Mouse (Mus musculus) Muller cell, postnatal 12 days (primary cell): ENCODE measurements around the gene Il22.
A peak's percentile ranks its signal among the peaks of the same experiment; 100 is the strongest.
"Not testable (repeated sequence)": the region's sequence is repeated elsewhere in the genome, so short reads cannot be mapped to it uniquely, and the experiment has no call there.

Experiments
- DNase-seq: peaks from one replicate; pipeline ENCODE4 v3.0.0-alpha.2; 2015; ENCODE audit errors: inconsistent ontology term

Il22 gene

DNA sequence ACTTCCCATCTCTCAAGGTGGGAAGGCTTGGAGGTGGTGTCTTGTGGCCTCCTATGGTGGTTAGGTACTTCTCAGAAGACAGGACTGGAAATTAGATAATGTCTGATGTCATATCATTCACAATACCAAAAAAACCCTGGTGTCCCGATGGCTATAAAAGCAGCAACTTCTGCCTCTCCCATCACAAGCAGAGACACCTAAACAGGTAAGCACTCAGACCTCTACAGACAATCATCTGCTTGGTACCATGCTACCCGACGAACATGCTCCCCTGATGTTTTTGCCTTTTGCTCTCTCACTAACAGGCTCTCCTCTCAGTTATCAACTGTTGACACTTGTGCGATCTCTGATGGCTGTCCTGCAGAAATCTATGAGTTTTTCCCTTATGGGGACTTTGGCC is at the start of gene Il22:
TSS of gene Il22 (plus strand) at position 301 of the 400 bp plus-strand sequence.
- no peak for DNase-seq

DNA sequence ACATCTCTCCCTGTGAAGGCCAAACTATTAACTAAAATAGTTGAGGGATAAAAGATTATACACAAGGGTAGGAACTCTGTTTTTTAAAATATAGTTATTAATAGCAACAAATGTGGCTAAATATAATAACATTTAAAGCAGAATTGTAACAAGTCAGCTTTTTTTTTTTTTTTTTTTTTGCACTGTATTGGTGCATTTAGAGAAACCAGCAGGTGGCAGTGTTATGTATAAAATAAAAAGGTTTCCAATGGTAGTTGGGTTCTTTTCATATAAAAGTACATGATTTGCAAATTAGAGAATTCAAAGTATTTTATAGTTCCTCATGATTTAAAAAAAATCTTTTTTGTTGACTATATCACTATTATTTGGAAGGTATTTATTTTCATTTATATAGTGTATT is 48.8 kb upstream of the Il22 start:
- DNase-seq = peak; percentile 33

DNA sequence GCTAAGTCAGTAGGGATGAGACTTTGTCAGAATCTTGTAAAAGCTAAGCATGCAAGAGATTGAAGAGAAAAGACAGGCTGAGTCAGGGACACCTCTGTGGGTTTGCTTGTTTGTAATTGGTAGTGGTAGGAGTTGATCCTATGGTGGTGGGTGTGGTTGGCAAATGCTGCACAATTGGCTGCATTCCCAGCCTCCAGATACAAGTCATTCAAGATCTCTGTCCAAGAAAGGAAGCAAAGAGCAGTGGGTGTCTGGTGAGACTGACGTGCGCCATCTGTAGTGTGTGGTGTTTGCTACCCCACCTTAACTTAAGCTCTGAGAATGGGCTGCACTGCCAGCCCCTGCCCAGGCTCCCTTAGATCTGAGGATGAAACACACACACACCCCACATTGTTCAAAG is 43.6 kb upstream of the Il22 start:
- no peak for DNase-seq

DNA sequence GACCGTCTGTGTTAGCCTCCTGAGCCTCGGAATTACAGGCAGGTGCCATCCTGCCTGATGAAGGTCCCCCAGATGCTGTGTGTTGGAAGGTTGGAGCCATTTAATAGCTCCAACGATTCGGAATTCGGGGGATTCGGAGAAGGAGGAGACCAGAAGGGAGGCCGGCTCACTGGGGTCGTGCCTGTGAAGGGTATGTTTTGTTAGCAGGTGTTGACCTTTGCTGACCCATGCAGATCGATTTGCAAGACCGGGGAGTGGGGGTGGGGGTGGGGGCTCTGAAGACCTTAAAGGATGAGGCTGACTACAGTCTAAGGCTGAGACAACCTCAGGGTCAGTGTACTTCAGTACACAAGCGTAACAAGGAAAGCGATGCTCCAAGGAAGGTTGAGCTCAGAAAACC is 35.5 kb upstream of the Il22 start:
- no peak for DNase-seq

DNA sequence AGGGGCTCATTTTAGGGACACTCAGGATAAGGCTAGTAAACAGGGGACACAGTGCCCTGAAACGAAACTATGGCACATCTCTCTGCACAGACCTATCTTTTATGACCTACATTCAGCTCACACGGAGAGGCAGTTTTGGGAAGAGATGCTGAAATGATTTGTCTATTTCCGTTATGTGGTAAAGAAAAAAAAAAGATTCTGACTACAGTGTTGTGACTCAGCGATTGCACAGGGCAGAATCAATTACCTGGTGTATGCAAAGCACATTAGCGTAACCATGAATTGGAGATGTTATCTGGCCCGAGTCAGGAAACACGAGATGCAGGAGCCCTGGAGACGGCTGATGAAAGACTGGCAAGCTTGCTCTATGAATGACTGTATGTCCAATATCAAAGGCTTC is 32.3 kb upstream of the Il22 start:
- no peak for DNase-seq

DNA sequence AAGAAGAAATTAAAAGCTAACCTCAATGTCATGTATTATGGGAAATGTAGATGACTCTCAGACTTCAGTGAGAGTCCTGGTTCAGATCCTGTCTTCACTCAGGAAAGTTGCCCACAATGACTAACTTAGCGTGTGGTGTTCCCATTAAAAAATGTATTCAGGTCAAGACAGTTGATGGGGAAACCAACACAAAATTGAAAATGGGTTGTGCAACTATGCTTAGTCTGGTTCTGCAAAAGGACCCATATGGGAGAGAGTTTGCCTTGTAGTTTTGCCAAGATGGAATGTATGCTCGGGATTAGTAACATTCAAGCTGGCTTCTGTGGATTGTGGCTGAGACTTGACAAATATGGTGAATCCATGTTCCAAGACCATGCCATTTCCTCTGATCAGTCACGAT is 31.9 kb upstream of the Il22 start:
- DNase-seq = no peak

DNA sequence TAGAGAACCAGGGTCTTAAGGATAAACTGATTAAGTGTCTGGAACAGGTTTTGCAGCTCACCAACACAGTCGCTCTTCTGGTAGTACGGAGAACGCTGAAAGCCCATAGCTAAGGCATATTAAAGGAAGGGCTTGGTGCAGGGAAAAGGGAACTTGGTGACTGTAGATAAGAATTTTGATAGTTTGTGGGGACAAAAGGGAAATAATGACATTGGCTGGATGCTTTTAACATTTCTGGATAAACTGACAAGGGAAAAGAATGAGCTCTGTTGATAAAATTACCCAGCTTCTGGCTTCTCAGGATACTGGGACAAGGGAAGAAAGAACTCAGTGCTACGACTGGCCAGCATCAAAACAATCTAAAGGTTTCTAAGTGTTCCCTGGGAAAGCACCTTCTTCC is 29.2 kb upstream of the Il22 start:
- not testable (repeated sequence) for DNase-seq

DNA sequence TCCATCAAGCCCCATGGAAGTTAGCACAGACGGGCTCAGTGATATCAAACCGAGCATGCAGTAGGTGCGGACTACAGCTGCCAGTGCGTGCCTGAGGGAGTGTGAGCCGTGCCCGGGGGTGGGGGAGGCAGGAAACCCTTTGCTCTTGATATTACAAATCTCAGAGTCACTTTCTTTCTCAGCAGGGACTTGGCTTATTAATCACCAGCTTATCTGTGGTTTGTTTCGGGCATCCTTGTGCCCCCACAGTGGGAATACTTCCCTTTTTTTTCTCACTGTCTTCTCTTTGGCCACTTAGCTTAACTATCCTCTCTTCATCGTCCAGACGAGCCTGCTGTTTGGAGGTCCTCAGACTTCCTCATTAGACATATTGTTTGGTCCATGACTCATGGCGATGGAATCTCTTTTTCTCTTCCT is 26.0 kb upstream of the Il22 start:
- DNase-seq = no peak

DNA sequence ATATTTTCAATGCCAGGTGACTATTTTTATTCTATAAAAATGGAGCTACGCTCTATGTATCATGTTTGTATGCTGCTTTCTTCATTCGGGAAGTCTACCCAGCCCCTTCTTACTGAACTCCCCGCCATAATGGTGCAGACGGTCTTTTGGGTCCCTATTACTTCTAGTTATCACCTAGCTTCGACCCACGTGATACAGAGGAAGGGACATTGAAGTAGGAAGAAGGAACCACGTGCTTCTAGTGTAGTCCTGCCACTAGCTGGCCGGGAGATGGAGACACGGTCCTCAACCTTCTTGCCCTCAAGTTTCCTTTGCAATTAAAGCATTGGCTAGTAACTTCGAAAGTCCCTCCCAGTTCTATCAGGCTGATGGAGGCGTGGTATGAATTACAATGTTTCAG is 25.5 kb upstream of the Il22 start:
- no peak for DNase-seq

DNA sequence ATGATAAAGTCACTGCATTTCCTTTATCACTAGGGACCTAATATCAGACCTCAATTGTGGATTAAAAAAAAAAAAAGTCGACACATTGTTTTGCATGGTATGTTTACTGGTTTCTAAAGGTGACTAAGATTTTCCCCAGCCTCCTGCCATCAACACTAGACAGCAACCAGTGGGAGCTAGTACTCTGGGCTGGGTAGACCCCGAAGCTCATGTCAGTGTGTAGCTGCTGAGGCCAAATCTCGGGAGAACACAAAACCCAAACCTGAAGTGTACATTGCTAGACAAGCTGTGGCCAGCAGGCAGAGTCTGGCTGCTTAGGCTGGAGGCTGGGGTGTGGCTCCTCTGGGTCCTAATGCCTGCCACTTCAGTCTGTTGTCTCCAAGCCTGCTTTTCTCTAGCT is 9.6 kb upstream of the Il22 start:
- DNase-seq = peak; percentile 0

DNA sequence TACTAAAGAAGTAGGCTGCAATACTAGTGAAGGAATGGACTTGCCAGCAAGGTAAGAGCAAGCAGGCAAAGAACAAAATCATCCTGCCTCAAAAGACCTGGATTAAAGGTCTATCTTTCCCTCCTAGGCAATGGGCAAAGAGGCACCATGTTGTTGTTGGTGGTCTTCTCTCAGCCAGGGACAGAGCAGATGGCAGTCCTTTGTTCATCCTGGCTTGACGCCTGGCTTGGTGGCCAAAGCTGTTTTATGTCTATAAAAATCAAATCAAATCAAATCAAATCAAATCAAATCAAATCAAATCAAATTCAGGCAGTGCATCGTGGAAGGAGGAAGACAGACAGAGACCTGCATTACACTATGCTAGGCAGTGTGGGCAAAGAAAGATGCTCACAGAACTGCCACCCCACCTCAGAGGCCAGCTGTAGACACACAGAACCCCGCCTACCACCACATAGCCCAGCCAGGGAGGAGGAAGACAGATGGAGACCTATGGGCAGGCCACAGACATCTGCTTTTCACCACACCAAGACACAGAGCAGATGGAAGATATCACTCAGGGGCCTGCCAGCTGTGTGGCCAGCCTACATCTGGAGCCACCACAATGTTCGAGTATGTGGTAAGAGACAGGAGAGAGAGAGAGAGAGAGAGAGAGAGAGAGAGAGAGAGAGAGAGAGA is 11.1 kb downstream of the Il22 start:
- not testable (repeated sequence) for DNase-seq

DNA sequence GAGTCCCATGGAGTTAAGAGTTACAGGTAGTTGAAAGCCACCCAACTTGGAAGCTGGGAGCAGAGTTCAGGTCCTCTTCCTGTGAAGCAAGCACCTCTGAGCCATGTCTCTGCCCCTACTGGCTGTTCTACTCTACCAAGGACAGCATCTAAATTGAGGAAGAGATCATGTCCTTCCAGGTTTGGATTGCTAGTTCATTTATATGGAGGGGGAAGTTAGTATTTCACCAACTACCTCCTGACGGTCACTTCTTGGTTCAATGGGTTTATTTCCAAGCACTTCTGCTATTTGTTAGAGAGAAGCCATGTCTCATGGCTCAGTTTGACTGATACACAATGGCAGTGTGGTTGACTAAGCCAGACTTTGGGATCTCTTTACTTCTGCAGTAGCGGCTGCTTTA is 22.9 kb downstream of the Il22 start:
- DNase-seq = not testable (repeated sequence)

DNA sequence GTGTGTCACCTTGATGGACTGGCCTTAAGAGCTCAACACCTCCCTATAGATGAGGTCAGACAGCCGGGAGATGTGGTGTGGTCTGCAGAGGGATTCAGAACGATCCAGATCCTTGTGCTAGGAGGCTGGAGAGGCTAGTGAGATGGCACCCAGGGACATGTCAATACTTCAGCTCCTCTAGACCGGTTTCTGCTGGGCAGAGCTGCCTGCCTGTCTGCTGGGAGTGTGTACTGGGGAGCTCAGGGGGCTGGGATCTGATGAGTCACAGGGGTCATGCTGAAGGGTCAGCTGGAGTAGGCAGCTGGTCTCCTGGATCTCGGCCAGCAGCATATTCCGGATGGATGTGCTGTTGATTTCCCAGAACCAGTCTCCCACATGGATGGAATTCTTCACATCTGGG is 27.9 kb downstream of the Il22 start:
- DNase-seq = not testable (repeated sequence)

DNA sequence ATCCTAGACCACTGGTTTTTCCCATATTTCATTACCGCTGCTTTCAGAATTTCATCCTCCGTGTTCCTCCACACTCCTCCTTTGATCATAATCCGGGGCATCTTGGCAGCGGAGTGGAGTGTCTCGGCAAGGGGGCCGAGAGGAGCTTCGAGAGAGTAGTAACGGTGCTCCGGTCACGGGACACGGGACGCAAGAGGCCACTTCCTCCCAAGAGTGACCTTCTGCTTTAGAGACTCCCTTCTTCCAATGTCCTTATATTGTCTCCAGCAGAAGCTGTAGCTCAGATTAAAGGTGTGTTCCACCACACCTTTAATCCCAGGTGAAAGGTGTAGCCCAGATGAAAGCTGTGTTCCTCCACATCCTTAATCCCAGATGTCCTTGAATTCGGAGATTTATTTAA is 35.9 kb downstream of the Il22 start, which contains the start of gene Gm32717:
TSS of gene Gm32717 (minus strand) at position 101 of the 400 bp plus-strand sequence.
- not testable (repeated sequence) for DNase-seq

DNA sequence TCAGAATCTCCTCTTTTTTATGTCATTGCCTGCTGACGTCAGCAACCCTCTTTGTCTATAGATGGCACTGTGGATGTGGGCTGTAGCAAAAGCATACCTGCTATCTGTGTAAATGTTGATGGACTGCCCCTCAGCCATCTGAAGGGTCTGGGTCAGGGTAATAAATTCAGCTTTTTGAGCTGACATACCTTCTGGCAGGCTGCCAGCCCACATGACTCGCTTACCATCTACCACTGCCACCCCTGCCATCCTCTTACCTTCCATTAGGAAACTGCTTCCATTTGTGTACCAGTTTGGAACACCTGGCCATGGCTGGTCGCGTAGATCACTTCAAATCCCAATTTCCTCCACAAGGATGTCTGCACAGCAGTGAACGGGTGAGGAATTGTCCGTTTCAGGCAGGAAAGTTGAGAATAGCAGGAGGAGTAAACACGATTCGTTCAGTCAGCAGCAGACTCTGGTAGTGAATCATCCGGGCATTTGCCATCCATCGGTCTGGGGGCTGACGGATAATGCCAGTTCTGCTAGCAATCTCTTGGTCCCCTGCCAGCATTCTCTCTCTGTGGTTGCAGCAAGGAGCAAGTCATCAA is 44.4 kb downstream of the Il22 start:
- DNase-seq = peak; percentile 48

DNA sequence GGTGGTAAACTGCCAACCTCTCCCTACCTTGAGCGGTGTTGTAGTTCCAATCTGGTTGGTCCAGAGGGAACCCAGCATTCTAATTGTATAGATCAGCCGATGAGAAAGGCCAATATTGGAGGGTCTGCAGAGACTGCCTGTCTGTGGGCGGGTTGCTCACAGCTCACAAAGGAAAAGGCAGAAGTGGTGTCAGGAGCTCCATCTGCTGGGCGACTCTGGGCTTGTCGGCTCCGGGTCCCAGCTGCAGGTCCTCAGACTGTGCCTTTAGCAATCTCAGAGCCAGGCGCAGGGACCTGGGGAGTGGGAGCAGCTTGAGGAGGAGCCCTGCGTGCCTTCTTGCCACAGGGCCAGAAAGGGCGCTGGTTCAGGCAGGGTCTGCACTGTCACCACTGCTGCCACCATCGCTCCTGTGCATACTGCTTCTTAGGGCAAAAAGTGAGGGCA is 46.1 kb downstream of the Il22 start:
- peak; percentile 5 for DNase-seq

DNA sequence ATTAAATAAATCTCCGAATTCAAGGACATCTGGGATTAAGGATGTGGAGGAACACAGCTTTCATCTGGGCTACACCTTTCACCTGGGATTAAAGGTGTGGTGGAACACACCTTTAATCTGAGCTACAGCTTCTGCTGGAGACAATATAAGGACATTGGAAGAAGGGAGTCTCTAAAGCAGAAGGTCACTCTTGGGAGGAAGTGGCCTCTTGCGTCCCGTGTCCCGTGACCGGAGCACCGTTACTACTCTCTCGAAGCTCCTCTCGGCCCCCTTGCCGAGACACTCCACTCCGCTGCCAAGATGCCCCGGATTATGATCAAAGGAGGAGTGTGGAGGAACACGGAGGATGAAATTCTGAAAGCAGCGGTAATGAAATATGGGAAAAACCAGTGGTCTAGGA is 53.6 kb downstream of the Il22 start, which contains the start of gene Gm32802:
TSS of gene Gm32802 (plus strand) at position 301 of the 400 bp plus-strand sequence.
- DNase-seq = not testable (repeated sequence)
